8 mouse cellular contexts compared by ENCODE assay signal in the genomic region with DNA sequence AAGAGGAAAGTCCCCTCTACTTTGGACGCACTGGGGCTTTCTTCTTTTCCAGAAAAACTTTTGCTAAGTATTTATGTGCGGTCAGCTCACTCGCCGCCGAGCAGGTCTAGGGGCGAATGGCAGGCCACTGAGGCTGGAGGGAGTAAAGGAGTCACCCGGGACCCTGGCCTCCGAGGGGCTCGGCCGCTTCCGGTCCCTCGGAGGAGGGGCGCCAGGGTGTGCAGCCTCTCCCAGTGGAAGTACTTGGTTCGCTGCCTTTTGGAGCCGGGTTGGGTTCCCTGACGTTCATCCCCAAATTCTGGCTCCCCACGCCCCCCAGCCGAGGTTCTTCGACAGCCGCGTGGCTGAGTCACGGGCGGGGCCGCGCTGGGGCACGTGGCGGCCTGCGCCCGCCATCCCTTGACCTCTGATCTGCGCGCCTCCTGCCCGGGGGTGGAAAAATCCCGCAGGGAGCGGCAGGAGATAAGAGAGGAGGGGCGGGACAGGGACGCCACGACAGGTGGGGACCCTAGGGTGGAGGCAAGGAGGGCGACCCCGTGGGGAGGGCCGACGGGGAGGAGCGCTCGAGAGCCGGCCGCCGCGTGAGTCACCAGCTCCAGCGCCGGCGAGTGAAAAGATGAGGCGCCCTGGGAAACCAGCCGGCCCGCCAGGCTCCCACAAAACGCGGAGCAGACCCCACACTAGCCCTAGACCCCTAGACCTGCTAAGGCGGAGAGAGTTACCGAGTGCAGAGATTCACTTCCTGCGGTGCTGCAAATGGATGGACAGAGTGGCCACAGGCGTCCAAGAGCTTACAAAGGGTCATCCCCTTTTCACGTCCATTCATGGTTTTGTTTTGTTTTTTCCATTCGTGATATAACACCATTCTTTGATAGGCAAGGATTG. TPM values are rescaled to one million over a fixed set of nuclear protein-coding genes. Genes with fewer than 3 reads are reported as not detected.
DNase-seq lines count a peak whose midpoint lies in the region; ATAC-seq and TF ChIP-seq lines count a peak whose summit lies in the region.

No protein-coding gene starts in this region.

- peak overlapping the region; percentile 92 for H3K4me3 ChIP-seq in ES-Bruce4 (ENCODE audit: low read depth, low read length)
- H3K4me3 ChIP-seq in forebrain, embryonic 16.5 days (replicated peaks; ENCODE audit: low read length), result peak overlapping the region; percentile 100
- H3K4me3 ChIP-seq in hindbrain, embryonic 11.5 days (ENCODE audit: low read depth, low read length), result peak overlapping the region; percentile 99
- peak overlapping the region; percentile 100 for H3K4me3 ChIP-seq in limb, embryonic 15.5 days
- H3K4me3 ChIP-seq in midbrain, postnatal 0 days (ENCODE audit: low read depth, low read length), result peak overlapping the region; percentile 99

- no peak for TF ChIP-seq CTCF in ES-Bruce4 (IDR thresholded peaks at IDR 0.05; ENCODE audit: low read depth, low read length)
- TF ChIP-seq CTCF in midbrain, postnatal 0 days (IDR thresholded peaks at IDR 0.05), result no peak

- H3K9ac ChIP-seq in ES-Bruce4 (ENCODE audit: low read depth, poor library complexity, severe bottlenecking), result peak overlapping the region; percentile 100
- peak overlapping the region; percentile 96 for H3K9ac ChIP-seq in forebrain, embryonic 16.5 days (replicated peaks; ENCODE audit: low read depth, low read length)
- peak overlapping the region; percentile 97 for H3K9ac ChIP-seq in hindbrain, embryonic 11.5 days (ENCODE audit: low read depth, low read length)
- H3K9ac ChIP-seq in limb, embryonic 15.5 days, result peak overlapping the region; percentile 46
- H3K9ac ChIP-seq in midbrain, postnatal 0 days (replicated peaks; ENCODE audit: low read length, poor library complexity, severe bottlenecking), result peak overlapping the region; percentile 42

- no peaks in the 10 kb centered on the region for H3K27me3 ChIP-seq in ES-Bruce4 (ENCODE audit: control insufficient read depth, insufficient read depth, low read length, poor library complexity, severe bottlenecking)
- no peaks in the 10 kb centered on the region for H3K27me3 ChIP-seq in forebrain, embryonic 16.5 days (replicated peaks; ENCODE audit: control insufficient read depth, insufficient read depth, low read length)
- no peaks in the 10 kb centered on the region for H3K27me3 ChIP-seq in hindbrain, embryonic 11.5 days (ENCODE audit: control insufficient read depth, insufficient read depth, low read length)
- H3K27me3 ChIP-seq in limb, embryonic 15.5 days, result no peaks in the 10 kb centered on the region
- no peaks in the 10 kb centered on the region for H3K27me3 ChIP-seq in midbrain, postnatal 0 days (ENCODE audit: insufficient read depth, low read length)

- WGBS in forebrain, embryonic 16.5 days, result under 1% methylated on average over 57 of the region's 61 CpGs
- WGBS in hindbrain, embryonic 11.5 days, result under 1% methylated on average over 59 of the region's 61 CpGs
- under 1% methylated on average over 61 of the region's 61 CpGs for WGBS in limb, embryonic 15.5 days
- WGBS in midbrain, postnatal 0 days, result 1% methylated on average over 60 of the region's 61 CpGs

- no peak for ATAC-seq in forebrain, embryonic 16.5 days
- ATAC-seq in hindbrain, embryonic 11.5 days (ENCODE audit: low FRiP score), result peak; percentile 52
- ATAC-seq in limb, embryonic 15.5 days (ENCODE audit: insufficient number of reproducible peaks, low FRiP score, low TSS enrichment, low read depth), result 0 out of 2 replicates have a peak, but pooled peaks have one; percentile 13
- no peak for ATAC-seq in midbrain, postnatal 0 days (ENCODE audit: low FRiP score)

- no peaks in the 10 kb centered on the region for H3K9me3 ChIP-seq in ES-Bruce4 (replicated peaks; ENCODE audit: control insufficient read depth, insufficient read depth, low read length, poor library complexity, severe bottlenecking)
- H3K9me3 ChIP-seq in forebrain, embryonic 16.5 days (ENCODE audit: control insufficient read depth, low read length), result no peaks in the 10 kb centered on the region
- H3K9me3 ChIP-seq in hindbrain, embryonic 11.5 days (ENCODE audit: control insufficient read depth, low read length), result no peaks in the 10 kb centered on the region
- no peaks in the 10 kb centered on the region for H3K9me3 ChIP-seq in limb, embryonic 15.5 days
- no peaks in the 10 kb centered on the region for H3K9me3 ChIP-seq in midbrain, postnatal 0 days (ENCODE audit: low read length)

- DNase-seq in adrenal gland, postnatal 25 days, result peak; percentile 70
- DNase-seq in hindbrain, embryonic 11.5 days (ENCODE audit: low spot score), result peak; percentile 74
- no peak for DNase-seq in midbrain, postnatal 0 days (ENCODE audit: low spot score)
- DNase-seq in thymus, postnatal 25 days, result peak; percentile 79
- no peak for DNase-seq in left cerebral cortex, adult 9 months (ENCODE audit: low spot score in 2 of 2)

- TF ChIP-seq POLR2A in ES-Bruce4 (IDR thresholded peaks at IDR 0.05; ENCODE audit: insufficient read depth, low read length), result no peak

- H3K27ac ChIP-seq in ES-Bruce4 (ENCODE audit: insufficient read depth, low read length), result peak overlapping the region; percentile 97
- H3K27ac ChIP-seq in forebrain, embryonic 16.5 days (ENCODE audit: low read length), result peak overlapping the region; percentile 95
- H3K27ac ChIP-seq in hindbrain, embryonic 11.5 days (ENCODE audit: low read depth, low read length), result peak overlapping the region; percentile 96
- H3K27ac ChIP-seq in limb, embryonic 15.5 days, result peak overlapping the region; percentile 99
- peak overlapping the region; percentile 62; the same call in 1 of the 2 replicates for H3K27ac ChIP-seq in midbrain, postnatal 0 days (ENCODE audit: low read depth, low read length)

- no peak for TF ChIP-seq EP300 in ES-Bruce4 (IDR thresholded peaks at IDR 0.05; ENCODE audit: insufficient read depth, low read depth, low read length)

- no peaks in the 10 kb centered on the region for H3K4me1 ChIP-seq in ES-Bruce4 (ENCODE audit: control insufficient read depth, insufficient read depth, low read length)
- H3K4me1 ChIP-seq in forebrain, embryonic 16.5 days (replicated peaks; ENCODE audit: control insufficient read depth, insufficient read depth, low read length), result peaks cover 32% of the 10 kb centered on the region
- 0 out of 2 replicates have a peak, but pooled peaks cover 12% of the 10 kb centered on the region for H3K4me1 ChIP-seq in hindbrain, embryonic 11.5 days (replicated peaks; ENCODE audit: control insufficient read depth, insufficient read depth, low read length)
- peaks cover 66% of the 10 kb centered on the region for H3K4me1 ChIP-seq in limb, embryonic 15.5 days
- H3K4me1 ChIP-seq in midbrain, postnatal 0 days (ENCODE audit: insufficient read depth, low read length), result peaks cover 8% of the 10 kb centered on the region

- H3K36me3 ChIP-seq in ES-Bruce4 (ENCODE audit: control insufficient read depth, insufficient read depth, low read length, poor library complexity, severe bottlenecking), result peaks cover 22% of the 10 kb centered on the region
- H3K36me3 ChIP-seq in forebrain, embryonic 16.5 days (ENCODE audit: control insufficient read depth, insufficient read depth), result peaks cover 9% of the 10 kb centered on the region
- H3K36me3 ChIP-seq in hindbrain, embryonic 11.5 days (ENCODE audit: control insufficient read depth, insufficient read depth, low read length), result no peaks in the 10 kb centered on the region; the same call in 1 of the 2 replicates
- H3K36me3 ChIP-seq in limb, embryonic 15.5 days, result peaks cover 31% of the 10 kb centered on the region
- peaks cover 11% of the 10 kb centered on the region for H3K36me3 ChIP-seq in midbrain, postnatal 0 days (ENCODE audit: insufficient read depth, low read length)

- peak overlapping the region; percentile 98 for H3K4me2 ChIP-seq in forebrain, embryonic 16.5 days (ENCODE audit: low read length)
- peak overlapping the region; percentile 84 for H3K4me2 ChIP-seq in hindbrain, embryonic 11.5 days (replicated peaks; ENCODE audit: low read depth, low read length)
- peak overlapping the region; percentile 89 for H3K4me2 ChIP-seq in limb, embryonic 15.5 days
- H3K4me2 ChIP-seq in midbrain, postnatal 0 days (ENCODE audit: low read depth, low read length, poor library complexity, severe bottlenecking), result peak overlapping the region; percentile 72

RNA-seq across cellular contexts. Expression of a gene that starts 1.2 kb away (rescaled TPM):
- polyA plus RNA-seq in ES-Bruce4 (2011; ENCODE audit: insufficient read depth, insufficient read length, low read depth, missing spikeins), result 14.7 and 15.7 TPM in 2 replicates
- total RNA-seq in adrenal gland, postnatal 25 days (2021), result 17.9 and 28.3 TPM in 2 replicates
- 6.5 and 8.2 TPM in 2 replicates for polyA plus RNA-seq in forebrain, embryonic 16.5 days (2015; fragmentation: Nextera tagmentation; extraction: Ambion mirVana)
- polyA plus RNA-seq in hindbrain, embryonic 11.5 days (2014; fragmentation: Nextera tagmentation; extraction: Ambion mirVana), result 23.2 and 26.2 TPM in 2 replicates
- 71.5 and 252 TPM in 2 replicates for polyA plus RNA-seq in limb, embryonic 15.5 days (2015; fragmentation: Nextera tagmentation; extraction: Ambion mirVana)
- 7.2 and 9.9 TPM in 2 replicates for total RNA-seq in midbrain, postnatal 0 days (2014; rRNA removed)
- 5.8 and 7.6 TPM in 2 replicates for polyA plus RNA-seq in midbrain, postnatal 0 days (2015; fragmentation: Nextera tagmentation; extraction: Ambion mirVana)

RNA-seq across cellular contexts. Expression of a gene that starts 1.4 kb away (rescaled TPM):
- polyA plus RNA-seq in ES-Bruce4 (2011; ENCODE audit: insufficient read depth, insufficient read length, low read depth, missing spikeins), result 630 and 707 TPM in 2 replicates
- 922 and 959 TPM in 2 replicates for total RNA-seq in adrenal gland, postnatal 25 days (2021)
- polyA plus RNA-seq in forebrain, embryonic 16.5 days (2015; fragmentation: Nextera tagmentation; extraction: Ambion mirVana), result 642 and 656 TPM in 2 replicates
- polyA plus RNA-seq in hindbrain, embryonic 11.5 days (2014; fragmentation: Nextera tagmentation; extraction: Ambion mirVana), result 1,409 and 1,523 TPM in 2 replicates
- 1,605 and 1,679 TPM in 2 replicates for polyA plus RNA-seq in limb, embryonic 15.5 days (2015; fragmentation: Nextera tagmentation; extraction: Ambion mirVana)
- 438 and 486 TPM in 2 replicates for total RNA-seq in midbrain, postnatal 0 days (2014; rRNA removed)
- polyA plus RNA-seq in midbrain, postnatal 0 days (2015; fragmentation: Nextera tagmentation; extraction: Ambion mirVana), result 600 and 608 TPM in 2 replicates

RNA-seq across cellular contexts. Expression of a gene that starts 8.5 kb away (rescaled TPM):
- 45.0 and 48.0 TPM in 2 replicates for polyA plus RNA-seq in ES-Bruce4 (2011; ENCODE audit: insufficient read depth, insufficient read length, low read depth, missing spikeins)
- total RNA-seq in adrenal gland, postnatal 25 days (2021), result 122 and 146 TPM in 2 replicates
- polyA plus RNA-seq in forebrain, embryonic 16.5 days (2015; fragmentation: Nextera tagmentation; extraction: Ambion mirVana), result 159 and 174 TPM in 2 replicates
- polyA plus RNA-seq in hindbrain, embryonic 11.5 days (2014; fragmentation: Nextera tagmentation; extraction: Ambion mirVana), result 138 and 145 TPM in 2 replicates
- 165 and 188 TPM in 2 replicates for polyA plus RNA-seq in limb, embryonic 15.5 days (2015; fragmentation: Nextera tagmentation; extraction: Ambion mirVana)
- 140 and 159 TPM in 2 replicates for total RNA-seq in midbrain, postnatal 0 days (2014; rRNA removed)
- polyA plus RNA-seq in midbrain, postnatal 0 days (2015; fragmentation: Nextera tagmentation; extraction: Ambion mirVana), result 160 and 176 TPM in 2 replicates

RNA-seq across cellular contexts. Expression of a gene that starts 8.8 kb away (rescaled TPM):
- polyA plus RNA-seq in ES-Bruce4 (2011; ENCODE audit: insufficient read depth, insufficient read length, low read depth, missing spikeins), result 55.2 and 61.8 TPM in 2 replicates
- total RNA-seq in adrenal gland, postnatal 25 days (2021), result 92.7 and 106 TPM in 2 replicates
- 133 and 135 TPM in 2 replicates for polyA plus RNA-seq in forebrain, embryonic 16.5 days (2015; fragmentation: Nextera tagmentation; extraction: Ambion mirVana)
- polyA plus RNA-seq in hindbrain, embryonic 11.5 days (2014; fragmentation: Nextera tagmentation; extraction: Ambion mirVana), result 86.6 and 94.3 TPM in 2 replicates
- 124 TPM in 2 replicates for polyA plus RNA-seq in limb, embryonic 15.5 days (2015; fragmentation: Nextera tagmentation; extraction: Ambion mirVana)
- 69.1 and 74.4 TPM in 2 replicates for total RNA-seq in midbrain, postnatal 0 days (2014; rRNA removed)
- 95.8 and 97.2 TPM in 2 replicates for polyA plus RNA-seq in midbrain, postnatal 0 days (2015; fragmentation: Nextera tagmentation; extraction: Ambion mirVana)

RNA-seq across cellular contexts. Expression of a gene that starts 13.4 kb away (rescaled TPM):
- 195 and 218 TPM in 2 replicates for polyA plus RNA-seq in ES-Bruce4 (2011; ENCODE audit: insufficient read depth, insufficient read length, low read depth, missing spikeins)
- total RNA-seq in adrenal gland, postnatal 25 days (2021), result 88.3 and 97.4 TPM in 2 replicates
- 119 and 146 TPM in 2 replicates for polyA plus RNA-seq in forebrain, embryonic 16.5 days (2015; fragmentation: Nextera tagmentation; extraction: Ambion mirVana)
- polyA plus RNA-seq in hindbrain, embryonic 11.5 days (2014; fragmentation: Nextera tagmentation; extraction: Ambion mirVana), result 151 and 176 TPM in 2 replicates
- 149 and 172 TPM in 2 replicates for polyA plus RNA-seq in limb, embryonic 15.5 days (2015; fragmentation: Nextera tagmentation; extraction: Ambion mirVana)
- 41.9 and 45.3 TPM in 2 replicates for total RNA-seq in midbrain, postnatal 0 days (2014; rRNA removed)
- polyA plus RNA-seq in midbrain, postnatal 0 days (2015; fragmentation: Nextera tagmentation; extraction: Ambion mirVana), result 125 and 131 TPM in 2 replicates

Comparison
In these comparisons a context has a peak if more than half of its experiments do, and no peak if none do; other contexts are left out.
1. H3K9ac ChIP-seq: peak in every context shown above with its lines; median percentile 100 in ES-Bruce4; 97 in hindbrain, embryonic 11.5 days; 96 in forebrain, embryonic 16.5 days; 46 in limb, embryonic 15.5 days; 42 in midbrain, postnatal 0 days.
2. DNase-seq: peak in adrenal gland, postnatal 25 days (single experiment), hindbrain, embryonic 11.5 days (single experiment) and thymus, postnatal 25 days (single experiment); none in midbrain, postnatal 0 days (single experiment) and left cerebral cortex, adult 9 months (0 of 2).
3. ATAC-seq: peak in hindbrain, embryonic 11.5 days (single experiment) and limb, embryonic 15.5 days (single experiment); none in forebrain, embryonic 16.5 days (single experiment) and midbrain, postnatal 0 days (single experiment).
4. Peak in every context shown above with its lines, with median percentiles within 50 percentile points of each other: H3K27ac ChIP-seq, H3K4me3 ChIP-seq and H3K4me2 ChIP-seq.